Mouse (Mus musculus): Measurements from ENCODE around the gene Kif1bp.

The Kif1bp gene

DNA sequence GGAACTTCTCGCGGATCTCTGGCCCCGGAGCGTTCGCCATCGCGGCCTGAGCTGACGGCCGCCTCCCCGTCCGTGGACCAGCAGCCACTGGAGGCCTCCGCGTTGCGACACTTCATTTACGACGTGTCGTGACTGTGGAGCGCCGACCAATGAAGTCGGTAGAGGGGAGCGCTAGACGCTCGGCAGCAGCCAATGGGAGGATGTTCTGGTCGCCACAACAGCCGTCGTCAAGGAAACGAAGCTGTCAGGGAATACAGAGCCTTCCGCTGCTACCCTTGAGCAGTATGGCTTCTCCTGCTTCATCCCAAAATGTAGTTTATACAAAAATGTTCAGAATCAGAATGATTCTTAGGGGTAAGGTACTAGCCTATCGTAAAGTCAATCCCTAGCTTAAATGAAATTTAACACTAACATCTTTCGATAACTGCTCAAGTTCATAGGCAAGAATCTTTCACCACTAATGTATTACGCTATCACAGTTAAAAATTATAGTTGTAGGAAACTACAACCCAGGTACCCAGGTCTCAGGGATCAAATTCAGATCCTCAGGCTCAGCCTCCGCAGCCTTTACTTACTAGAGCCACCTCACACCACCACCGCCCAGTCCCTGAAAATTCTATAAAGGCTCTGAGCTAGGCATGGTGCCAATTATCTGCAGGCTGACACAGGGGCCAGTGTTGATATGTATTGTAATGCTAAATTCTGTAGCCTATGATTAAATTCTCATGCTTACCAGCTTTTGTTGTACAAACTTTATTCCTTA is at the start of gene Kif1bp:
TSS of gene Kif1bp (minus strand) at position 120 of the 763 bp plus-strand sequence.
- CTCF ChIA-PET = interaction anchor here (0.5 to 2.4 kb wide), 13 partner anchors 9 to 693 kb away, joined by 3 to 18 read pairs (median 3); partner anchors contain the start of gene Rufy2 (in 1 of the 4)
- POLR2A ChIA-PET = interaction anchor here (0.6 to 19.6 kb wide), 36 partner anchors 8 to 760 kb away, joined by 3 to 344 read pairs (median 4); partner anchors contain the start of genes Vps26a (in 3 of the 4), Ddx21 (in 2 of the 4), Ccar1 (in 1 of the 4) and Ddx50 (in 1 of the 4)

DNA sequence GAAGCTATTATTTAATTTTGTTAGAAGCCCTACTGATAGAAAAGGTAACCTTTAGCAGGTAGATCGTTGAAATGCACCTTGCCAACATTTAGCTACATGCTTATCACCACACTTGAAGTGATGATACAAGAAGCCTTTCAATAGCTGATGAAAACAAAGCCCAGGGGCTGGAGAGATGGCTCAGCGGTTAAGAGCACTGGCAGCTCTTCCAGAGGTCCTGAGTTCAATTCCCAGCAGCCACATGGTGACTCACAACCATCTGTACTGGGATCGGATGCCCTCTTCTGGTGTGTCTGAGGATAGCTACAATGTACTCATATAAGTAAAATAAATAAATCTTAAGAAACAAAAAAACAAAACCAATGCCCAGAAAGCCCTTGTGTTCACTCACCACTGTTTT is 25.9 kb upstream of the Kif1bp start:
- CTCF ChIA-PET = interaction anchor here in 2 of 4 experiments (0.5 to 0.6 kb wide), 3 partner anchors 97 to 458 kb away, joined by 3 read pairs; no protein-coding TSS in a partner anchor

DNA sequence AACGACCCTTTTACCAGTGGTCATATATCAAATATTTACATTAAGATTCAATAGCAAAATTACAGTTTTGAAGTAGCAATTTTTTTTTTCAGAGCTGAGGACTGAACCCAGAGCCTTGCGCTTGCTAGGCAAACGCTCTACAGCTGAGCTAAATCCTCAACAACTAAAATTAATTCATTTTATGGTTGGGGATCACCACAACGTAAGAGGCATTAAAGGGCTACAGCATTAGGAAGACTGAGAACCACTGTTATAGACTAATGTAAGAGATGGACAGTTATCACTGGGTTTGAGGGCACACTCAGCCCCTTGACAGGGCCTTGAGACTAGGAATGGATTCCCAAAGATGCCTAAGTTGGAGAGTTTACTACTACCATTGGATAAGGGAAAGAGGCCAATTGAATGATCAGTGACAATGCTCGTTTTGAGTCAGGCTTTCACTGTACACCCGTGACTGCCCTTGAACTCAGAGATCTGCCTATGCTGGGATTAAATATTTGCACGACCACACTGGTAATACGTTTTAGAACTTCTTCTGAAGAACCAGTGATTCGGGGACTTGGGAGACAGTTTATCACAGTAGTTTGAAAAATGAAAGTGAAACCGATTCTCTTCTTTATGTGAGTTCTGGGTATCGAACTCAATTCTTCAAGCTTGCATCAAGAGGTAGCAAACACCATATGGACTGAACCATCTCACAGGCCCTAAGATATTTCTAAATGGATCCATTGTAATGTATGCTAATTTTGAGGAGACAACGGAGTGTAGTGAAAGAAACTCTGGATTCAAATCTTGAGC is 25.2 kb upstream of the Kif1bp start:
- POLR2A ChIA-PET = interaction anchor here in 3 of 4 experiments (0.6 to 21.9 kb wide), 19 partner anchors 11 to 634 kb away, joined by 3 to 344 read pairs (median 5); partner anchors contain the start of genes Ddx50 (in 2 of the 3), Ccar1 (in 1 of the 3) and Kif1bp (in 1 of the 3)
- CTCF ChIA-PET = no interaction called here

More for the DNA sequence above, 25.9 kb upstream of the Kif1bp start:
- POLR2A ChIA-PET = interaction anchor here in 3 of 4 experiments (0.5 to 21.9 kb wide), 13 partner anchors 11 to 288 kb away, joined by 3 to 344 read pairs (median 3); partner anchors contain the start of genes Ccar1 (in 1 of the 3), Ddx50 (in 1 of the 3) and Kif1bp (in 1 of the 3)

DNA sequence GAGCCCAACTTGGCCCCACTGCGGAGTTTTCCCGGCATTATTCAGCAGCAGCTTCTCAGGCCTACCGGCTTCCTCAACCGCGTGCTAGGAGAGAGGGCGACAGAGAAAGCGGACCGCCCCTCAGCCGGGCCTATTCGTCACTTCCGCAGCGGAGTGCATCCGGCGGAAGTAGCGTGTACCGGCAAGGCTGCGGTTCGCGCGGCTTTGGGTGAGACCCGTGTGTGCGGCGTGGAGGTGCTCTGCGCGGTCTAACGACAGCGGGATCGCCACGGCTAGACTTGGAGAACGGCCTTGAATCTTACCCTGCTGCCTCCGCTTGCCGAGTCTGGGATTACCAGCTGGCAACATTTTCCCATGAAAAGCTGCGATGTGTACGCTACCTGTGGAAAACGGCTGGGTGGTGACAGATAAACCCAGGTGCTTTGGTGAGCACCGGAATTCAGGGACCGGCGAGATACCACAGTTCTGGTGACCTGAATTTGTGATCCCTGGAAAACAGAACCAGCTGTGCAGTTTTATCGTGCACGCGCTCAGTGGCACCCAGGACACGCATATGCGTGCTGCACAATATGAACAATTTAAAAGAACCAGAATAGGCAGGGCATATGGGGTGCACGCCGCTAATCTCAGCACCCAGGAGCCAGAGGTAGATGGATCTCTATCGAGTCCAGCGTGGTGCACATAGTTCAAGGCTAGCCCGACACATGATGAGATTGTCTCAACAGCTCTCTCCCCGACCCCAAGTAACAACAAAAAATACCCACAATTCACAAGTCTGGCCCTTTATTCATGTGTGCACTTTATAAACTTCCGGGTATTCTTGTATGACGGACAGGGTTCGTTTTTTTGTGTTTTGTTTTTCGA is 24.2 kb upstream of the Kif1bp start, which contains the start of gene Ddx21:
TSS of gene Ddx21 (minus strand) at position 105 of the 864 bp plus-strand sequence.
- CTCF ChIA-PET = interaction anchor here in 1 of 4 experiments (0.9 to 2.1 kb wide), 3 partner anchors 12 to 57 kb away, joined by 3 to 12 read pairs (median 3); no protein-coding TSS in a partner anchor
- POLR2A ChIA-PET = interaction anchor here in 3 of 4 experiments (0.5 to 21.9 kb wide), 45 partner anchors 9 to 367 kb away, joined by 3 to 344 read pairs (median 4); partner anchors contain the start of genes Ddx50 (in 2 of the 3), Kif1bp (in 2 of the 3), Vps26a (in 2 of the 3) and Ccar1 (in 1 of the 3)

DNA sequence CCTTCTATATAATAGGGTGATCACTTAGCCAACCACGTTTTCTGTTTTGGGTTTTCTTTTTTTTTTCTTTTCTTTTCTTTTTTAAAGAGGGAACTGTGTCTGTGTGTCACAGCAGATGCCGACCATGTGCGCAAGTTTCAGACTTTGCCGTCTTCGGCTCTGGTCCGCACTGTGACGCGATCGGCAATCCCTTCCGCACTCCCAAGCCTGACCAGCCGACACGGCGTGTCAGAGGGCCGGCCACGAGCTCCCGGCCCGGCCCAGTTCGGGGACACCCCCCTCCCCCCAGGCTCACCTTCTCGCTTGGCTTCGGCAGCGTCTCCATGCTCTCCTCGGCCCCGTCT is 23.5 kb upstream of the Kif1bp start:
- CTCF ChIA-PET = interaction anchor here in 1 of 4 experiments (0.9 to 2.1 kb wide), 3 partner anchors 11 to 58 kb away, joined by 3 to 12 read pairs (median 3); no protein-coding TSS in a partner anchor
- POLR2A ChIA-PET = interaction anchor here in 3 of 4 experiments (0.5 to 21.9 kb wide), 45 partner anchors 11 to 368 kb away, joined by 3 to 344 read pairs (median 4); partner anchors contain the start of genes Ddx50 (in 2 of the 3), Kif1bp (in 2 of the 3), Vps26a (in 2 of the 3) and 4930507D05Rik (in 1 of the 3)

DNA sequence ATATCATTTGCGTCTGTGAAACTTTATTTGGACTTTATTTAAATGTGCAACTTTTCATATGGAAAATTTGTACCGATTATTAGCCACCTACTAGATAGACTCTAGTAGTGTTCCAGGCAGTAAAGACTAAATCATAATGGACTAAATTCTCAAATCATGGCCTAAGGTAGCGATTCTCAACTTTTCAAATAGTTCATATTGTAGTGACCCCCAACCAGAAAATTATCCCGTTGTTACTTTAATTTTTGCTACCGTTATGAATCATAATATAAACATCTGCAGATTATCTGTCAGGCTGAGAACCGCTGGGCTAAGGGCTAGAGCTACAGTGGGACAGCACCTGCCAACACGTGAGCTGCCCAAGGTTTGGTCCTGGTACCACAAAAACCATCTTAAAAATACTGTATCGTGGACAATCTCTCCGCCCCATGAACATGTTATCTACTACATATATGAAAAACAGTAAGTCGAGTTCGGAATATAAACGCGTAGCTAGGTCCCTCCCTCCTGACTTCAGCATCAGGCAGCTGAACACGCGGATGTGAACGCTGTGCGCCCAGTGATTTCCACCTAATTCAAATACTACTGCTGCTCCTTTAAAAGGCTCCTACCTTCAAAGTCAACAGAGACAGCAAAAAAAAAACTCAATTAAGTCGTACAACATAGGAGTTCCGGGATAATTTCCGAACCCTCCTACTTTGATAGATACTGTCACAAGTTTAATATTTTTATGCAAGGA is 23.0 kb upstream of the Kif1bp start:
- ChIA-PET CTCF (interaction anchor here in 1 of 4 experiments (0.9 to 2.1 kb wide), 3 partner anchors 11 to 58 kb away, joined by 3 to 12 read pairs (median 3); no protein-coding TSS in a partner anchor), POLR2A (interaction anchor here in 3 of 4 experiments (0.5 to 21.9 kb wide), 45 partner anchors 11 to 999 kb away, joined by 3 to 344 read pairs (median 4); partner anchors contain the start of genes Ddx50 (in 2 of the 3), Kif1bp (in 2 of the 3), Vps26a (in 2 of the 3) and 4930507D05Rik (in 1 of the 3))

DNA sequence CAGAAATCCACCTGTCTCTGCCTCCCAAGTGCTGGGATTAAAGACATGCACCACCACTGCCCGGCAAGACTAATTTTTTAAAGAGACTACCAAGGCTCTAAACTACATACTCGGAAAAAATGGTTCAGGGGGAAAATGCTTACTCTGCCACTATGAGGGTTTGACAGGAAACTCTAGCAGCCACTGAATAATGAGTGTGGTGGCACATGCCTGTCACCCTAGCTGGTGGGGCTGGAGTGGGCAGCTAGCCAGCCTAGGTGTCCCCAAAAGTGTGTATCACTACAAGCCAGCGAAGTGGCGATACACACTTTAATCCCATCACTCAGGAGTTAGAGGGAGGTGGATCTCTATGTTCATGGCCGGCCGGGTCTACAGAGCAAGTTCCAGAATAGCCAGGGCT is 21.8 kb upstream of the Kif1bp start:
- CTCF ChIA-PET = interaction anchor here in 1 of 4 experiments (0.6 kb wide), 1 partner anchor 74 kb away, joined by 4 read pairs; no protein-coding TSS in a partner anchor
- POLR2A ChIA-PET = interaction anchor here (0.6 to 21.9 kb wide), 12 partner anchors 8 to 759 kb away, joined by 3 to 344 read pairs (median 4); partner anchors contain the start of genes Kif1bp (in 3 of the 4) and Ddx50 (in 2 of the 4)

DNA sequence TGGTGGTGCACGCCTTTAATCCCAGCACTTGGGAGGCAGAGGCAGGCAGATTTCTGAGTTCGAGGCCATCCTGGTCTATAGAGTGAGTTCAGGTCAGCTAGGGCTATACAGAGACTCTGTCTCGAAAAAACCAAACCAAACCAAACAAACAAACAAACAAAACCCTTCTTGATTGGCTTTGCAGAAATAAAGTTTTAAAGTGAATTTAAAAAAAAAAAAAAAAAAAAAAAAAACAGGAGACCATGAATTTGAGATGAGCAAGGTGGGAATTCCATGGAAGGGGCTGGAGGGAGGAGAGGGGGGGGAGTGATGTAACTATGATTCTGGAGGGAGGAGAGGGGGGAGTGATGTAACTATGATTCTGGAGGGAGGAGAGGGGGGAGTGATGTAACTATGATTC is 21.1 kb upstream of the Kif1bp start:
- CTCF ChIA-PET = interaction anchor here in 2 of 4 experiments (0.6 to 0.7 kb wide), 2 partner anchors 87 to 112 kb away, joined by 4 to 13 read pairs; partner anchors contain the start of gene Vps26a (in 1 of the 2)

DNA sequence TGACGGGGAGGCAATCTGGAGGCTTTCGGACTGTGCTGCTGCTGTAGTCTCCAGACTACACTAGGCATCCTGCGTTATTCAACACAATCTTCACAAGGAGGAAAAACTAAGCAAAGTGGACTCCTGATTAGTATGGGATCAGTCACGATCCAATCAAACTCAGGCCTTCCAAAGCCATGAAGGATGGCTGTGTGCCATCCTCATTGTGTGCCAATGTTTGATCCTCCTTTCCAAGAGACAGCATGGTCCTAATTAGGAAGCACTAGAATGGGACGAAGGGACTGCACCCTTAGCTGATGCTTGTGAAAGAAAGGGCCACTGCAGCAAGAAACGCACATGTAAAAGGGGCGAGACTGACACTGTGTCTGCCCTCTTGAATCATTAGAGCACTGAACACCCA is 14.2 kb upstream of the Kif1bp start:
- CTCF ChIA-PET = interaction anchor here in 1 of 4 experiments (0.6 kb wide), 1 partner anchor 219 kb away, joined by 5 read pairs; no protein-coding TSS in a partner anchor
- POLR2A ChIA-PET = interaction anchor here in 3 of 4 experiments (0.6 to 21.9 kb wide), 6 partner anchors 6 to 583 kb away, joined by 3 to 344 read pairs (median 5); partner anchors contain the start of genes Ddx21 (in 1 of the 3) and Kif1bp (in 1 of the 3)

More for the DNA sequence above, 21.1 kb upstream of the Kif1bp start:
- POLR2A ChIA-PET = interaction anchor here (0.6 to 21.9 kb wide), 9 partner anchors 9 to 196 kb away, joined by 3 to 344 read pairs (median 4); partner anchors contain the start of genes Kif1bp (in 2 of the 4), 4930507D05Rik (in 1 of the 4) and Supv3l1 (in 1 of the 4)

DNA sequence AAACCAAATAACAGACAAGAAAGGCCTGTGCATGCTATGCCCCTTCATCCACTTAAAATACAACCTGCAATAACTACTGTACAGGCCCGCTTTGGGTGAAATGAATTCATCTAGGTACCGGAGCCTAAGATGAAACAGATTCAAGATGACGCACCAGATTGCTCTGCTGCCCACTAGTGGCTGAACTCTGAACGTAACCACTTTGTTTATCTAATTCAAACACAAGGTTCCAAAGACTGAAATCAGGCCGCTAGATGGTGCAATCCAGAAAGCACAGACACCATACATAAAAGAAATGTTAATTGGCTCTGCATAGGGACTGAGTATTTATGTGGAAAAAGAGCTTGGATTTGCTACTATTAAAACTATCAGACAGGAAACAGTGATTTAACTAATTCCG is 11.9 kb upstream of the Kif1bp start:
- ChIA-PET POLR2A (interaction anchor here (0.5 to 21.9 kb wide), 12 partner anchors 4 to 745 kb away, joined by 3 to 344 read pairs (median 4); partner anchors contain the start of genes Ddx21 (in 2 of the 4) and Kif1bp (in 2 of the 4)), CTCF (interaction anchor here (0.6 to 2.1 kb wide), 17 partner anchors 10 to 163 kb away, joined by 3 to 18 read pairs (median 3); partner anchors contain the start of genes Kif1bp (in 3 of the 4) and Ddx21 (in 1 of the 4))

DNA sequence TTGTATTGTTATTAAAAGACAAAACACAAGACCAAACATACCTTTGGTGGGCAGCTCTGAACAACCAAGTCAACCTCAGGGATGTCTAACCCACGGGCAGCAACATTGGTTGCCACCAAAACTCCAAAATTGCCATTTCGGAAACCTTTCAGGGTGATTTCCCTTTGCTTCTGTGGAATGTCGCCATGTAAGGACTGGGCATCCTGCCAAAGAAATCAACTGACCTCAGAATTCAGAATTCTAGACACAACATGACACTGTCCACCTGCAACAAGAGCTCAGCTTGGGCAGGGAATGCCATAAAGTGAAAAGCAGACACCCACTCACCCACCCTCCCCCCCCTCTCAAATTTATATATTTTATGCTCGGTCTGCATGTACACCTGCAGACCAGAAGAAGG is 10.4 kb upstream of the Kif1bp start:
- ChIA-PET CTCF (interaction anchor here in 1 of 4 experiments (1.2 to 1.4 kb wide), 2 partner anchors 10 to 17 kb away, joined by 3 to 4 read pairs; no protein-coding TSS in a partner anchor), POLR2A (interaction anchor here in 3 of 4 experiments (0.5 to 21.9 kb wide), 8 partner anchors 3 to 204 kb away, joined by 3 to 344 read pairs (median 6); partner anchors contain the start of genes Kif1bp (in 3 of the 3), Ccar1 (in 1 of the 3), Ddx21 (in 1 of the 3) and Vps26a (in 1 of the 3))

DNA sequence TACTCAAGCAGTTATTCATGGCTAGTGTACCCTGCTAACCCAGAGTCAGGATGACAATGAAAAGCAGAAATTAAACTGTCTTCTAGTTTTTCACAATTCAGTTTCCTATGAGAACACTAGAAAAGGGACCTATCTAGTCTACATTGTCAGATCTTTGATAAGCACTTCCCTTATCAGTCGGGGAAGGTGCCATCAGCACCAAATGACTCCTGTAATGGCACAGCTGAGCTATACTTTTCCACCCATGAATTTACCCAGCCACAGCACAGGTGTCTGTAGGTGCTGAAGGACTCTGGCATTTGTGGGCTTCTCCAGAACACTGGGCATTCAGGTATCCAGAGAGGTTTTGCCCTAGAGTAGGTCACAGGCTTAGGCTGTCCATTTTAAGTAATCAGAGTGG is 5.0 kb upstream of the Kif1bp start:
- CTCF ChIA-PET = no interaction called here
- POLR2A ChIA-PET = interaction anchor here in 2 of 4 experiments (0.6 to 19.6 kb wide), 6 partner anchors 13 to 209 kb away, joined by 3 to 344 read pairs (median 4); partner anchors contain the start of genes Ddx21 (in 2 of the 2) and Ccar1 (in 1 of the 2)

DNA sequence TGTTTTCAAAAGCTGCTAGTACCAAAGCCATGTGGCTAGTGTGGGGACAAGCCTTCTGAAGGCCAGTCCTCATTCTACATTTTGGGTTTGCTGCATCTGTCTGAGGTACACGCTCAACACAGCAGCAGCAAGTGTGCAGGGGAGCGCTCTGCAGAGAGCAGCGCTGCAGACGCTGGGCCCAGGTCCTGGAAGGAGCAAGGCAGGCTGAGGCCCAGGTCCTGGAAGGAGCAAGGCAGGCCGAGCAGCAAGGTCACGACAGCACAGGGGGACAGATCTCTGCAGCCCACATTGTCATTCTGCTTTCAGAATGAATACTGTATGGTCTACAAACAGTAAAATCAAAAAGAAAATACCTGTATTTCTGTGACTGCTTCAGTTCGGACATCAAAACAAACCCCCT is 4.4 kb upstream of the Kif1bp start:
- ChIA-PET POLR2A (interaction anchor here in 2 of 4 experiments (0.9 to 19.6 kb wide), 4 partner anchors 12 to 210 kb away, joined by 3 to 344 read pairs (median 4); partner anchors contain the start of genes Ccar1 (in 1 of the 2) and Ddx21 (in 1 of the 2)), CTCF (interaction anchor here in 1 of 4 experiments (0.5 kb wide), 1 partner anchor 800 kb away, joined by 3 read pairs; no protein-coding TSS in a partner anchor)

DNA sequence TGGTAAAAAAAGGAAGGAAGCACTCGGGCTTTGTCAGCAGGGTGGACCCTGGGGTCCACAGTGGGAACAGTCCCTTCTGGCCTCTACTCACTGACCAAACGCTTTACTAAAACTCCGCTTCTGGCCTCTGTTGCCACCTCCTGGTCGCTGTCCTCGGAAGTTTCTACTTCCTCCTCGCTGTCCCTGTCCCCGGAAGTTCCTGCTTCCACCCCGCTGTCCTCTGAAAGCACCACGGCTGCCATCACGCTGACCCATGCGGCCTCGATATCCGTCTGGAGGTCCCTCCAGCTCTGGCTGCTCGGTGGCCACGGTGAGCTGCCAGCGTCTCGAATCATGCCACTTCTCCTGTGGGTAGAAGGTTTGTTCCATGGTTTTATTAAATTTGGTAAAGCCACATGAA is 4.0 kb upstream of the Kif1bp start:
- CTCF ChIA-PET = interaction anchor here in 1 of 4 experiments (0.5 kb wide), 1 partner anchor 800 kb away, joined by 3 read pairs; no protein-coding TSS in a partner anchor
- POLR2A ChIA-PET = interaction anchor here in 2 of 4 experiments (0.6 to 19.6 kb wide), 3 partner anchors 16 to 40 kb away, joined by 3 to 344 read pairs (median 3); partner anchors contain the start of gene Ddx21 (in 1 of the 2)

DNA sequence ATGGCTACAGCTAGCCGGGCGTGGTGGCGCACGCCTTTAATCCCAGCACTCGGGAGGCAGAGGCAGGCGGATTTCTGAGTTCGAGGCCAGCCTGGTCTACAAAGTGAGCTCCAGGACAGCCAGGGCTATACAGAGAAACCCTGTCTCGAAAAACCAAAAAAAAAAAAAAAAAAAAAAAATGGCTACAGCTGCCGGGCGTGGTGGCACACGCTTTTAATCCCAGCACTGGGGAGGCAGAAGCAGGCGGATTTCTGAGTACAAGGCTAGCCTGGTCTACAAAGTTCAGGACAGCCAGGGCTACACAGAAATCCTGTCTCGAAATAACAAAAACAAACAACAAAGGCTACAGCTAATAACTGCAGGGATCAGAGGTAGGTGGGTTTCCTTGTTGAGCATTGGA is 872 bp upstream of the Kif1bp start:
- POLR2A ChIA-PET = interaction anchor here in 3 of 4 experiments (0.7 to 19.6 kb wide), 22 partner anchors 9 to 759 kb away, joined by 3 to 344 read pairs (median 4); partner anchors contain the start of genes Ddx21 (in 2 of the 3), Vps26a (in 2 of the 3), Ccar1 (in 1 of the 3) and Ddx50 (in 1 of the 3)
- CTCF ChIA-PET = interaction anchor here in 3 of 4 experiments (0.5 to 2.4 kb wide), 8 partner anchors 9 to 401 kb away, joined by 3 to 18 read pairs (median 4); partner anchors contain the start of gene Rufy2 (in 1 of the 3)
